Mouse (Mus musculus): Measurements from ENCODE around the gene Tex10.
A peak's percentile ranks its signal among the peaks of the same experiment; 100 is the strongest.

The Tex10 gene

DNA sequence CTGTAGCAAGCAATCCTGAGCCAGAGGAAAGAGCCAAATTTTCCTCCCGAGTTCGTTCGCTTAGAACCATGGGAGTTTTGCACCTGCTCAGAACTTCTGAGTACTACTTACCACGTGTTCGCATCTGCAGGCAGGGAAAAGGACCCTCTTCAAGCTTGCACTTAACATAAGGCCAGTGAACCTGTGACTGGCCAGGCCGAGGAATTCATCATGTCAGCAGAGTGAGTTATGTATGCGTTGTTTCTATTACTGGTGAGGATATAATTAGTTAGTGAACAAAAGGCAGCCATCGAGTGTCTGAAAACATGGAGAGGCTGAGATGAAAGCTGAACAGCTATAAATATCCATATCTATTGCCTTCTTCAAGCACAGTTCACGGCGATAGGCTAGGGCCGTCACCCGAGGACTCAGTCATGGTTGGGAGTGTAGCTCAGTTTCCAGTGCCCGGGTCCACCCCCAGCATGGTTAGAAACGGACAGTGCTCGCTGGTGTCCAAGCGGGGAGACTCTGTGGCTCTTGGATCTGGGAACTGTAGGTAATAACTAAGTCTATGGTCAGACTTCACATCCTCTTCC, 70.1 kb downstream of the Tex10 start:
- no peak for DNase-seq

- DNase-seq = no peak
These were observed 76.3 kb downstream of the Tex10 start for GRCm38 (mm10) chr4:48396949-48397348.

GRCm38 (mm10) chr4:48382506-48382905, 90.8 kb downstream of the Tex10 start:
- DNase-seq = no peak

DNA sequence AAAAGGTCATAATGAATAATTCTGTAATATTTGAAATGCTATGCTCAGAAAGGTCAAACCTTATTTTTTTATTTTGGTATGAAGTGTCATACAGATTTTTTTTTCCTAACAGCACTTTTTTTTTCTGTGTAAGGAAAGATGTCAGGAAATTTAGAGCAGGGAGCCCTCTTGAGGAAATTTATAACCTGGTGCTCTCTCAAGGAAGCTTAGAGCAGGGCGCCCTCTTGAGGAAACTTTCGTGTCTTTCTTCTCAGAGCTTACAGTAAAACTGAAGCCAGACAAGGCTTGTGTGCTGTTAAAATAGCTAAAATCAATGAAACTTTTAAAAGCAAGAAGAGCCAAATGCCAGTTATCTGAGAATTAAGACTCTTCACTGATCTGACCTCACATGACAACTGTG, 92.3 kb downstream of the Tex10 start:
- peak; percentile 87 for DNase-seq
